Mouse (Mus musculus) mesoderm, embryonic 11.5 days (tissue): ENCODE measurements at regions not wholly inside any gene's neighbourhood (a gene's known extent, or its start where the extent isn't known, plus 50 kb on each side); places are given as distances from the start of the nearest gene placed in this dataset.

Experiments used
- DNase-seq: peaks from one replicate; pipeline ENCODE4 v3.0.0-alpha.2; 2012; ENCODE audit warnings: low read depth, low spot score

DNA sequence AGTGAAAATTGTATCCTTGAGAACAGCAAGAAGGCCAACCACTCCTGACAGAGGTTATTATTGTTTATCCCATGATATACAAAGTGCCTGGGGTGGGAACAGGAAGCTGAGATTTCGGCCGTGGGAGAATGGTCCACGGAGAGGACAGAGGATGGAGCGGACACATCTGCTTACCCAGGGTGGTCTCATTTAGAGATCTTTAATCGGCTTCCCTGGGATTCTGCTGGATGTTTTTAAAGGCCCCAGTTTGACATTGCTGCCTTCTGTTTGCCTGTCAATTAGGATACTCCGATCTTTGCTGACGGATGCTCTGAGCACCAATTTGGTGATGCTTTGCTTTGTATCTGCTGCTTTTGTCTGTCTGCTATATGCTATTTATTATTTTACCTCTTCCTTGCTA, 803.5 kb downstream of the Tmem132b start:
- no peak for DNase-seq

DNA sequence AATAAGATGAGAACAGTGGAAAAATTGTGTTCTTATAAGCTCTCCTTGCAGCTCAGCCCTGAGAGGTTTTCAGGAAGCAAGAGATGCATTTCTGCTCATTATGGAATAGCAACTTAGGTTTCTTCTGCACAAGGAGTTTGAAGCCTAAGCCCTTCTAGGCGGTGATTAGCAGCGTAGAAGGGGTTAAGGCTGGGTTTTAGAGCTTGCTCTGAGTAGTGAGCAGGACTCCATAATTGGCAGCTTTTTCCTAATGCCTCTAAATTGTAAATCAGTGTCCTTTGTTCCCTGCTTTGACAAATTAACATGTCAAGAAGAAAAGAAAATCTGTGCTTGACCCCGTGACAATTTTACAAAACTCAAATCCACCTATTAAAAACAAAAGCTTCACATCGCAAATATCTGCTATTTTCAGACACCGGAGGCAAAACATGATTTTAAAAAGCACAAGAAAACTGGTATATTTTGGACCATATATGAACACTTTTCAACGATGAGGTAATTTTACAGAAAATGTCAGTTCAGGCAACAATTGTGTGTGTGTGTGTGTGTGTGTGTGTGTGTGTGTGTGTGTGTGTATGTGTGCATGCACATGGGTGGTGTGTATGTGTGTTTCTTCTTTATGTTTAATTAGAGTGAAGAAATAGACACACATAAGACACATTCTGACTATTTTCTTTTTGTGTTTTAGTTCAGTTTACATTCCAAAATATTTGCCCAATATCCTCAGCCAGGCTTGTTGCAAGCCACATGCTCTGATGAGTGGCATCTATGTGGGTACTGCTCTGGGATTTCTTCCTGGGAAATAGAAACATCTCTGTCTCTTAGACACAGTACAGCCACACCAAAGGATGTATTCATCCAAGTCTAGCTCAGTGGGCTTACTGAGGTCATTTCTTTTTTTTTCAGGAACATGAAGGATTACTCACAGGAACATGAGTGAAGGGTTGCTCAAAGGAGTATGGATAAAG, 804.3 kb downstream of the Tmem132b start:
- DNase-seq: no peak

DNA sequence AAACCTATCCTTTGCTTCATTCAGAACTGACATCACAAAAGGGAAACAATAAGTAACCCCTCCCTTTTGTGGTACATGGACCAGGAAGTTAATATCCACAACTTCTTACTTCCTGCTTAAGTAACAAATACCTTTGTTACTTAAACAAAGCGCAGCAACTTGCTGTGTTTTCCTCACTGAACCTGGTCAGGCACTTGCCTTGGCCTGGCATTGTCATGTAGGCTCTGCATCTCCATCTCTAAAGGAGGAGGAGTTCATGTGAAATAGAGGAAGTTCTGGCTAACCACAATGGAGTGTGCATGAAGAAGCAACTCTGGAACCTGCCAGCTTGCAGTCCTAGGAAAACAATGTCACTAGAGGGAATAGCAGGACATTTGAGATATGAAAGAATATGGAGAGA, 806.3 kb downstream of the Tmem132b start:
- no peak for DNase-seq

DNA sequence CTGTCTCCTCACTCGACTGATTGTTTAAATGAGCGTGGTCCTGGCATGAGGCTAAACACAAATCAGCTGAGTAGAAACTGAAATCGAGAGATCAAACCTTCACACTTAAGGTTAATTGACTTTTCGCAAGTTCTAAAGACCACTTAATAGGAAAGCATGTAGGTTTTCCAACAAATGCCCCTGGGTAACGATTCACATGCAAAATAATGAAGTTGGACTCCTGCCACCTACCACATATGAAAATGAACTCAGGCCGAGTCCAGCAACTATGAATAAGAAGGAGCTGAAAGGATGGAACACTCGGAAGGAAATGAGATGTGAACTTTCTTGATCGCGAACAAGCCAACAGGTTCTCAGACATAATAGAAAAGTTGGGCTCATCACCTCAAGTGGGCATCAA, 812.0 kb downstream of the Tmem132b start:
- no peak for DNase-seq

DNA sequence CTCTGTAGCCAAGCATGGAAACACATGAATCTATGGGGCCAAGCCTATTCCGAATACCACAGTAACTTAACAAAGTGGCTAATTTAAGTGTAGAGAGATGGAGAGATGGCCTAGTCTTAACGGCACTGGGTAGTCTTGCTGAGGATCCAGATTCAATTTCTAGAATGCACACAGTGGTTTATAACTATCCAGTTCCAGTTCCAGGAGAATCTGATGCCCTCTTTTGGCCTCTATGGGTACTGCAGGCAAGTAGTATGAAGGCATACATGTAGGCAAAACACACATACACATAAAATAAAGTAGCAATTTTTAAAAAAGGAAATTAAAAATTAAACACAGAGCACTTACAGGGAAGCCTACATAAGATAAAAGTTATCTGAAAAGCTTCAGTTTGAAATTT, 819.4 kb downstream of the Tmem132b start:
- no peak for DNase-seq

DNA sequence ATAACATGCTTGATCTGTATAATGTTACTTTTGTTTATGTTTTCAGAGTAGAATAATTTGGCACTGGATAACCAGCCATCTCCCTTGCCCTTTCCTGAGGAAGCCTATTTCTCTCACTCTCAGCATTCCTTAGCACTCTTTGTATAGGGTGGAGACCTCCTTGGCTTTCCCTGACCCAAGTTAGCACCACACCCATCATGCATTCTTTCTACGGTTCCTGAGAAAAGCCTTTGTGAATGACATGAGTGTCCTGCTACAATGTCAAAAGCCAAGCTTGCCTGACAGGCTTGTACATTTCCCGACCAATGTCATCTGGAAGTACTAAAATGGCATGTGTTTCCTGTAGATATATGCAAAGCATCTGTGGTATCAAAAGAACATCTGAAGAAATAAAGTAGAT, 837.9 kb downstream of the Tmem132b start:
- DNase-seq: no peak

DNA sequence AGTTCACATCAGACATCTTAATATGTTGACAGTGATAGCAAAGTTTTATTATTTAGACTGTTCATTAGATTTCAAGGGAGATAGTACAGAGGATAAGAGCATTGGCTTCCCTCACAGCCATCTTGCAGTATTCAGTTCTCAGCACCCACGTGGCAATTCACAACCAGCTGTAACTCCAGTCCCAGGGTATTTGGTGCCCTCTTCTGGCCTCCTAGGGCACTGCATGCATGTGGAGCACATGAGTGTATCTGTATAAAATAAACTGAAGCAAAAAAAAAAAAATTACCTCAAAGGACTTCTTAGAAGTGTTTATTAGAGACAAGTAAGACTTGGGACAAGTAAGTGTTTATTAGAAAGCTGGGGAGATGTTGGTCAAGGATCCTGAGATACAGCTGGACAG, 849.3 kb upstream of the Tmem132c start:
- no peak for DNase-seq

DNA sequence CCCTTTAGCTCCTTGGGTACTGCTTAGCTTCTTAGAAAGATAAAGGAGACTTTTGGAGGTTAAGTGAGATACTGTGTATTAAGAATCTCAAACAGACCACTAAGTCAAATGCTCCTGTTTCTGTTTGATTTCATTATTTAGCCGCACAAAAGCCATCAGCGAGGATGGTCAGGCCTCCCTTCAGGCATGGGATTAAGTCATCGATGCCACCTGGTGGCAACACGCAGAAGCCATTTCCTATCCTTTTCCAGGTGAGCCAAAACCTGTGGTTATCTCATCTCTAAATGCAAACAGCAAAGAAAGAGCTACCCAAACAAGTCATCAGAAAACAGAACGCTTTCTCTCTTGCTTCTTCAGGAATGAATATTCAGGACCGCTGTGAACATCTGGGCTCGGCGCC, 846.3 kb upstream of the Tmem132c start:
- no peak for DNase-seq

DNA sequence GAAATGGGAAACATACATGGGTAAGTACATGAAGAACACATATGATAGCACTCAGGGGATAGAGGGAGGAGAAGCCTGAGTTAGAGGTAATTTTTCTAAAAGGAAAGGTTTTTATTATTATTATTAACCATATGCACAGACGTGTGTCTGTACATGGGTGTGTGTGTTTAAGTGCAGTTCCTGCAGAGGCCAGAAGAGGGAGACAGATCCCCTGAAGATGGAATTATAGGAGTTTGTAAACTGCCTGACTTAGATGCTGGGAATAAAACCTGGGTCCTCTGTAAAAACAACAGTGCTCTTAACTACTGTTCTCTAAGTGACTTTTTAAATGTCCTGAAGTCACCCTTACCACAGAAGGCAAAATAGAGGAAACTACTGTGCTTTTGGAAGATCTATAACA, 809.9 kb upstream of the Tmem132c start:
- DNase-seq: peak; percentile 7

DNA sequence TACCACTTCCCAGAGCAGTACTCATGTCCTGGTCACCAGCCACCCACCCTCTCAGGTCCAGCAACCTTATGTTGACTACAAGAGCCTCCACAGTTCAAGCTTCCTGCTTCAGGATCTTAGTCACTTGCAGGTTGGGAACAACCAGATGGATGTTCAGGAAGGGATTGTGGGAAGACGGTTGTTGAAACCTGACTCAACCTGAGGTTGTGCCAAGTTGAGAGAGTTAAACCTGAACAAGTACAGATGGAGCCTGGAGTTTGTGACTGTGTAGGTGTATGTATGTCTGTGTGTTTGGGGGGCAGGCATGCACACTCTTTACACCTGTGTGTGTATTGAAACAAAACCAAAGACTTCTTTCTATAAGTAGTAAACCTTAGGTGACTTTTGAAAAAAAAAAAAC, 802.9 kb upstream of the Tmem132c start:
- no peak for DNase-seq

DNA sequence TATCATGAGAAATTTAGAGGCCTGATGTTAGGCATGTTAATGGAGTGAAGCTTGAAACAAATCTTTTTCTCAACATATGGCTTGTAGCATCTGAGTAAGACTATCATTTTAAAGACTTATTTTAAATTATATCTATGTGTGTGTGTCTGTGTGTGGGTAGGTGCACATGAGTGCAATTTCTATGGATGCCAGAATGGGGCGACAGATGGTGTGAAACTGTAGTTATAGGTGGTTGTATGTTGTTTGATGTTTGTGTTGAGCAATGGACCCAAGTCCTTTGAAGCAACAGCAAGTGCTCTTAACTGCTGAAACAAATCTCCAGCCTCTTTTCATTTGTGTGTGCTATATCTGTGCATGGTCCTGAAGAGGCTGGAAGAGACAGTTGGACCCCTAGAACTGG, 801.1 kb upstream of the Tmem132c start:
- no peak for DNase-seq

DNA sequence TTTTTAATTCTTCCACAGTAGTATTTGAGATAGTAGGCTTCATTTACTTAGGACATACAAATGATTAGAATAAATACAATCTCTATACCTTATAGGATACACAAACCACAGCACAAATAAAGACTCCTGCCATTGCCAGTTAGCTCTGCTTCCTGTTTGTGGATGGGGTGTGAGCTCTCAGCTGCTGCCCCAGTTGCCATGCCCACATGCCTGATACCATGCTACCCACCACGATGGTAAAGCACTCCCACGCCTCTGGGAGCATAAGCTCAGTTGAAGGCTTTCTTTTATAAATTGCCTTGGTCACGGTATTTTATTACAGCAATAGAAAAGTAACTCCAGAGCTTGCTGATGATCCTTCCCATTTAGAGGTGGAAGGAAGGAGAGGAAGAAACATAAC, 765.8 kb upstream of the Tmem132c start:
- no peak for DNase-seq

DNA sequence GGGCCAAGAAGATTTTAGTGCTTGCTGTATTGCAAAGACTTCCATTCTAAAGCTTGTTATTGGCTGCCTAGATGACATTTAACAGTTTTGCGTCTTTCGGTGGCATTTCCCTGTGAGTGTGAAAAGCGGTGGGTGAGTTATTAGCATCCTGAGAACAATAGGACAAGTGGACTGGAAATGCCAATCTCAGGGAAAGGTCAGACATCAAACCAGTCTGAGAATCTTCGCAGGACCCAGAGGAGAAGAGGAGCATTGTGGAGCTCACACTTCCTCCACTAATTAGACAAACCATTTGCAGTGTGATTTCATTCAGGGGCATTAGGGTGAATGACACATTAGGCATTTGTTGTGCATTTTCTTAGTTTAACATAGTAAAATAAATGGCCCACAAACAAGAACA, 719.5 kb upstream of the Tmem132c start:
- peak; percentile 15 for DNase-seq

DNA sequence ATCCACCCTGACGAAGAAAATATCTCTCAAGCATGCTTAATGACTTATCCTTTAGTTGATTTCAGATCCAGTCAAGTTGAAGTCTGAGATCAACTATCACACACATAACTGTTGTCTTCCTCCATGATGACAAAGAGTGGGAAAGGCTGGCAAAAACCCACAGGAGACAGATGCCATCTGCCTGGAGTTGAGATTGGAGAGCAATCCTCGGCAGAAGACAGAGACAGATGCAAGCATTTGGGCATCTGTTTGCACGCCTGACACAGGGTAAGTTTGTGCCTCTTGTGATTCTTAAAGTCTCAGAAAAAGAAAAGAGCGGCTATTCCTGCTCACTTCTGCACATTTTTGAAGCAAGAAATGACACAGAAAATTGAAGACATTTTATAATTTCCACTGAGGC, 715.7 kb upstream of the Tmem132c start:
- no peak for DNase-seq

DNA sequence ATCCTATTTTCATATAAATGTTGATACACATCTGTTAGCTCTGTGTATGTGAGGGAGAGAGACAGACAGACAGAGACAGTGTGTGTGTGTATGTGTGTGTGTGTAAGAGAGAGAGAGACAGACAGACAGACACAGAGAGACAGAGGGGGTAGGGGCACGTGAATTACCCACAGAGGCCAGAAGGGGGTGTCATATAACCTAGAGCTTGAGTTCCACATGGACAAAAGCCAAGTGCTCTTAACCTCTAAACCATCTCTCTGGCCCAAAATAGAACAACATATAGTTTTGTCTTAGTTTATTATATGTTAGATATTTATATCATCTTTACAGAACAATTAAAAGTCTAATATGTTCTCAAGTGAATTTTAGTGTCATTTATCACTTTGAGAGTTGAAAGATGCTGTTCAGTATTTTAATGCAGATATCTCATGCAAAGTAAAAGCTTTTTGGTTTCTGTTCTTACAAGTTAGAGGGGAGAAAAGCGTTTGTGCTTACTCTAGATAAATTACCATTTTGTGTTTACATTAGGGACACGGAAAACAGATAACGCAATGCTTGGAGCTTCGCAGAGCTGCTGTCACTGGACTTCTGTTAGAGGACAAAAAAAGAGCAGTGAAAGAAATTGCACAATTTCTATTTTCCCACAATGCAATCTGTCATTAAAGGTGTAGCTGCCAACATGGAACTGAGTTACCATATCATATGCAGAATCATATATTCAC, 710.6 kb upstream of the Tmem132c start:
- DNase-seq: no peak

DNA sequence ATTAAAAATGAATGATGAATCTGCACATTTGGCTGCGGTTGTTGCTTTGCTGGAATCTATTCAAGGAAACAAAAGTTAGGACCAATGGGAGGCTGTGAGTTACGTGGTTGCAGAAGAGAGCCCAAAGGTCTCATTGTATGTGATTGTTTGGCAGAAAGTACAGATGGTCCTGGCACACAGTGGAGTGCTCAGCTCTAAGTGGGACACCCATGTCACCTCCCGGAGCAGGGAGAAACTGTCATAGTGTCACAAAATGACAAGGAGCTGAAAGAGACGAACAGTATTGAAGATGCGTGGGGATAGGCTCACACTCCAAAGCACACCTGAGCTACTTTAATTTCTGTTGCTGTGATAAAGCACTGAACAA, 710.1 kb upstream of the Tmem132c start:
- no peak for DNase-seq

DNA sequence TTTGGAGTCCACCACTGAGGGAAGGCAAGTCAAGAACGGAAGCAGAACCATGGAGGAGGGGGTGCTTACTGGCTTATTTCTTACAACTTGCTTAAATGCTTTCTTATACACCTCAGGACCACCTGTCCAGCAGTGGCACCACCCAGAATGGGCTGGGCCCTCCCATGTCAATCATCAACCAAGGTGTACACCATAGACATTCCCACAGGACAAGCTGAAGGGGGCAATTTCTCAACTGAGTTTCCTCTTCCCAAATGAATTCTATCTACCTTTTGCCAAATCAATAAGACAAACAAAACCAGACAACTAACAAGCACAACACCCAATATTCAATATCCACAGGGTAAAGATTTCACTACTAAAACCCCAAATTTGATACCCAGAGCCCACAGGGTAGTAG, 709.6 kb upstream of the Tmem132c start:
- no peak for DNase-seq

DNA sequence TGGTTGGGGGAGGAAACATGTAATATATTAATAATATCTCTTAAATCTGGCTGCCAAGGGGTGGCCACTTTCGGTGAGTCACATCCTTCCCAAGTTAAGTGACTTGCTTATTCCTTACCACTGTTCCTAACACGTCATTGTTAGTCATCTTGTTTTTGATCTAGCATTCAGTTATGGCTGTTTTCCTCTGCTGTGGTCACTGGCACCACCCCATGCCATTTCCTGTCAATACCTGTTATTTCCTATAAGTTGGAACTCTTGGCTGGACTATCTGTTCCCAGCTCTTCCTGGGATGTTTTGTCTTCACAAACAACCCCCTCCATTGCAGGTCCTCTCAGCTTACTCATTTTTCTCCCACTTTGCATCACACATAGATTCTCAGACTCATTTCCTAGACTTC, 703.5 kb upstream of the Tmem132c start:
- no peak for DNase-seq

DNA sequence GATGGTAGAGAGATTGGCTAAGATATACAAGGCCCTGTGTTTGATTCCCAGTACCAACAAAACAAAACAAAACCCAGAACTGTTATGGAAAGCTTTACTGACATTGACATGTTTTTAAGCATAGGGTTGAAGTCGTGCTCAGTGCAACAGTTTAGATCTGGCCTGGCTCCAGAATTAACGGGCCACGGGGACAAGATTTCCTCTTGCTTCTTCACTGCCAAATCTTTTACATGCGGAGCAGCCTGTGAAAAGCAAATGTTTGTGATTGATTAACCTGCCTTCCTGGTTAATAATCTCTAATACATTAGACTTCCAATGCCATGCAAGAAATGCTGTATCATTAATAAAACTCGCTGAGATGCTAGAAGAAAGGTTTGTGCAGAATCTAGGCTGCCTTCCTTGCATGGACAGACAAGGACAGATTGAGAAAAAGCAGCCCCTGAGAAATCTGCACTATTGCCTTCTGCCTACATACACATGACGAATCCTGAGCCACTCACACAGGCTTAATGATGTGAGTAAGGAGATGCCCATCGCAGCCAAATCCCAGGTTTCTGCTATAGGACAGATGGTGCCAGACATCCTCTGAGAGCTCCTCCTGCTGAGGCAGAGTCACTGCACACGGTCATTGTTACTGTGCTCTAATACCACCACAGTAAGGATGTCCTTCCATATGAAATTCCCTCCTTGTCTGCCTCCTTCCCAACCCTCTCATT, 697.2 kb upstream of the Tmem132c start:
- no peak for DNase-seq

DNA sequence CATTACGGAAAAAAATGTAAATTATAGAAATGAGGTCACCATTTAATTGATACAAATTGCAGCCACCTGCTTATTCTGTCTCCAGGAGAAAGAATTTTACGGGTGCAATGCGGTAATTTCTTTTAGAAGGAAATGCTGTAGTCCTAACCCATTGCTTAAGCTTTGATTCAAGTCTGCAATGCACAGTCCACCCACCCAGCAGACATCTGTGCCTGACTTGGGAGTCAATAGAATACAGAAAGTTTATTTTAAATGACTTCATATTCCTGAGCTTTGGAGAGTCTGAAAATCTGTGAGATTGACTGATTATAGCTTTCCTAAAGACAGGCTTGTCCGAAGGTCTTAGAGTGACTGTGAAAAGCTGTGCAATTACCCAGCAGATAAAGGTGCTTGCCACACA, 693.8 kb upstream of the Tmem132c start:
- no peak for DNase-seq

DNA sequence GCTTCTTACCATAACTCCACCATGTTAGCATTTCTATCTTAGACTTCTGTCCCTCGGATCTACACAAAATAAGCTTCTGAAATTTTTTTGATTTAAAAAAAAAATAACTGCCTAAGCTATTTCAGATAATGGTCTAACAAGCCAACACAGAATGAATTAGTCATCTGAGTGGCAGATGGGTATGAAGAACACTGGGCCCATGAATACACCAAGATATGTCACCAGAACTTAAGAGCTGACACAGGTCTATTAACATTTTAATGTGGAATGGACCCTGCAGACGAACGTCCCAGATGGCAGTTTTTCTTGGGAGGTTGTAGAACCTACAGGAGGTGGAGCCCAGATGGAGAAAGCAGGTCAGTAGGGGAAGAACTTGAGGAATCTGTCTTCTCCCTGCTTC, 689.9 kb upstream of the Tmem132c start:
- DNase-seq: no peak

DNA sequence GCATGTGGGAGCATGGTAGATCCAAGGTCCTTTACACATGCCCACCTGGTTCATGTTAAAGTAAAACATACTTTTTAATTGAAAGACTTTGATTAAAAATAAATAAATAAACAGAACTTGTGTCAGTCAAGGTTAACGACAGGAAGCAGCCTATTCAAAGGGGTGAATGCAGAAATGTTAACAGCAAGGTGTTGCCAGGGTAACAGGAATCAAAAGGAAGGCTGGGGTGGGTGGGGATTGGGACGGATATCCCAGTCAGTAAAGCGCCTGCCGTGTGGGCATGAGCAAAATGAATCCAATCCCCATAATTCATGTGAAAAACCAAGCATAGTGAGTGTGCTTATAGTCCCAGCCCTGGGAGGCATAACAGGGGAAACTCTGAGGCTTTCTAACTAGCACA, 682.6 kb upstream of the Tmem132c start:
- DNase-seq: no peak

DNA sequence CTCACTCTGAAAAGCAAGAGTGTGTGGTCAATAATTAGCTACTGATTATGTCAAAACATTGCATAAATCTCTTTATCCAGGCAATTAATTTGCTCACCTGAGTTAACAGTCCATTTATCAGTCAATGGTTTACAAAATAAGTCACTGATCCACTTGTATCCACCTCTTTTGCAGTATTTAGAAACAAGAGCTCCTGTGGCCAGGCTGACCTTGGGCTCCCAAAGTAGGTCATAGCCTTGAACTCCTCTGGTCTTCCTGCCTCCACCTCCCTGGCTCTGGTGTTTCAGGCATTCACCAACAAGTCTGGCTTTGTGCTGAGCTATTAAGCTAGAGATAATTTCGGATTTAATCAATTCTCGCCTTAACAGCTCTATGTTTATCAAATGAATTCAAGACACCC, 675.8 kb upstream of the Tmem132c start:
- no peak for DNase-seq
